Mouse (Mus musculus) bone marrow macrophage, adult 2 months (primary cell): ENCODE measurements around the gene Jph3.

Source experiments
- CTCF ChIP-seq: IDR thresholded peaks from 2 replicates; pipeline ENCODE4 v1.5.1; 2012; ENCODE audit warnings: low read depth, mild to moderate bottlenecking, low read length, moderate library complexity
- POLR2A ChIP-seq: IDR thresholded peaks from 2 replicates; pipeline ENCODE4 v1.6.1; 2012; ENCODE audit warnings: mild to moderate bottlenecking, low read depth, low read length, borderline replicate concordance

- TF ChIP-seq POLR2A, result no peak
- TF ChIP-seq CTCF, result no peak
These were observed 32.1 kb downstream of the Jph3 start for GRCm38 (mm10) chr8:121761480-121761879.
